Mouse (Mus musculus): Measurements from ENCODE around the gene Fam228b.
"Not testable (repeated sequence)": the region's sequence is repeated elsewhere in the genome, so short reads cannot be mapped to it uniquely, and the experiment has no call there.

Gene Fam228b

DNA sequence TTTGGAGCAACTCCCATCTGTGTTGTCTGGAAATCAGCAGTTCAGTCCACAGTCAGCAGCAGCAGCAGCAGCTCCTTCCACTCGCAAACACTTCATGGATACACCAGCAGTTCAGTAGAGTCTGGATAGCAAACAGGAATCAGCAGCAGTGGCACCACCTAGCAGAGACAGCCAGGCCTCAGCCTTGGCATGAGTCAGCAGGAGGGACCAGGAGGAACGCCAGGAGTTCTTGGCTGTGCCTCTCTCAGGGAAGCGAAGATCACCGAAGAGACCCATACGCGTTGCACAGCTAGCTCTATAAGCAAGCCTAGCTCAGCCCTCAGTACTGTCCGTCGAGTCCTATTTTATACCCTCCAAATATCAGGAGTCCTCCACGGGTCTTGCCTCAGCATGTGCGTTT is 24.6 kb downstream of the Fam228b start:
- no peak for DNase-seq (ENCODE audit: extremely low read depth, insufficient read length, low spot score)

DNA sequence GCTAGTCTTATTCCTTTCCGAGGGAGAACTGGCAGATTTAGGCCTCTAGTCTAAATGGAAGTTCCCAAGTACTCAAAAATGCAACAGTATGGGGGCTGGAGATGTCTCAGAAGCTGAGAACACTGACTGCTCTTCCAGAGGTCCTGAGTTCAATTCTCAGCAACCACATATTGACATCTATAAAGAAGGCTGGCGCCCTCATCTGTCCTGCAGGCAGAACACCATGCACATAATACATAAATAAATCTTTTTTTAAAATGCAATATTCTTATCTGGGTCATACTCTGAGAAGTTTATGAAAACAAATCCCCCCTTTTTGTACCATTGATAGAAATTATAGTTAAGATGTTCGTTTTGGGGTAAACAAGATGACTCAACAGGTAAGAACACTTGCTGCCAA is 26.9 kb downstream of the Fam228b start:
- DNase-seq (ENCODE audit: extremely low read depth, insufficient read length, low spot score), result no peak

DNA sequence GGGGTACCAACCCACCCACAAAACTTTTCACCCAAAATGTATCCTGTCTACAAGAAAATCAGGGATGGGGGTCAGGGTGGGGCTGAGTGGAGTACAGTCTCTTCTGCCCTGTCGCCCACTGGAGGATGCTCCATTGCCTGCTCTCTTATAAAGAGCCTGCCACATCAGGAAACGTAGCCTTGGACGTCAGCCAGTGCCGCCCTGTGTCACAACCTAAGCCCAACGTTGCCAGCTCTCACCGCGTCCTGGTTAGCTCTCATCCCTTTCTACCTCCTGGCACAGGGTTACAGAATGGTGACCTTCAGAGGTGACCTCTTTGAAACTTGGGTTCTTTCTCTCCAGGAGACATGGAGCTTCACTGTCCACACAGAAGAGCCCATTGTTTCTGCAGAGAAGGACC is 28.2 kb downstream of the Fam228b start:
- DNase-seq (ENCODE audit: extremely low read depth, insufficient read length, low spot score), result no peak

GRCm38 (mm10) chr12:4738031-4738576 is 31.0 kb downstream of the Fam228b start, which contains the start of gene Fam228a:
Fam228a (minus strand) TSS chr12:4738430.
- no peak for DNase-seq (ENCODE audit: extremely low read depth, insufficient read length, low spot score)

- no peak for DNase-seq (ENCODE audit: extremely low read depth, insufficient read length, low spot score)
These were observed 36.7 kb downstream of the Fam228b start for GRCm38 (mm10) chr12:4732332-4732731.

GRCm38 (mm10) chr12:4731629-4732028 is 37.4 kb downstream of the Fam228b start:
- DNase-seq (ENCODE audit: extremely low read depth, insufficient read length, low spot score), result no peak

GRCm38 (mm10) chr12:4729165-4729564 is 39.9 kb downstream of the Fam228b start:
- no peak for DNase-seq (ENCODE audit: extremely low read depth, insufficient read length, low spot score)

DNA sequence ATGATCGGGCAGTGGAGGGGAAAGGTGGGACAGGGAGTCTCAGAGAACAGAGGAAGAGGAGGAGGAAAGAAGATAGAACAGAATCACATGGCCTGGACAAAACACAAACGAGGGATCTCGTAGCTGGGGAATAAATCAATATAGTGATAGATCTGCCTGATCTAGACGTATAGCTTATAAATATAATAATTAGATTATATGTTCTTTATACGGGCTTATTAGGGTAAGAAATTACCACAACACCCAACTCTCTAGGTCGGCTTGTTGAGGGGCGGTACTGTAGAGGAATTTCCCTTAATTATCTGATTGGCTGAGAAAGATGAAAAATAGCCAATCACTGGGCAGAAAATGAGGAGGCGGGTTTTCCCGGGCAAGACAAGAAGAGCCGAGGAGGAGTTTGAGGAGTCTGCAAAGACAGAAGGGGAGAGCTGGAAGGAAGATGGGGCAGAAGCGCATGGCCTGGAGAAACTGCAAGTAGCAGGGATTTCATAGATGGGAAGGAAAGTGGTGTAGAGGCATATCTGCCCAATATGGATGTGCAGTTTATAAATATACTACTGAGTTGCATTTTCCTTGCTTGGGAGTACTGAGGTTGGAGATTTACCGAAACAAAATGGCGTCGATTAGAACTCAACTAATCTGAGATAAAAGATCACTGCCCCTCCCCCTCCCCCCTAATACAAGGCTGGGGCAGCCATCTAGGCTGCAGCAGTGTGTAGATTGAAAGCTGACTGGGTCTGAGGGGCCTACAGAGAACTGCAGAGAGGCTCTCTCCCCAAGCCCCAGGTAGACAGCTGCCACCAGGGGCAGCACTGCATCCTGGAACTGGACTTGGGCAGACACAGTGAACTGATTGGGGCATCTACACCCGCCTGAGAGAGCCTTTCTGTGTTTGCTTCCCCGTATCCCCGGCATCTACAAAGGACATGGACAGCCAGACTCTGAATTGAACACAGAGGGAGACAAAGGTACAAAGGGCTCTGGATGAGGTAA is 49.0 kb downstream of the Fam228b start:
- DNase-seq (ENCODE audit: extremely low read depth, insufficient read length, low spot score), result no peak

DNA sequence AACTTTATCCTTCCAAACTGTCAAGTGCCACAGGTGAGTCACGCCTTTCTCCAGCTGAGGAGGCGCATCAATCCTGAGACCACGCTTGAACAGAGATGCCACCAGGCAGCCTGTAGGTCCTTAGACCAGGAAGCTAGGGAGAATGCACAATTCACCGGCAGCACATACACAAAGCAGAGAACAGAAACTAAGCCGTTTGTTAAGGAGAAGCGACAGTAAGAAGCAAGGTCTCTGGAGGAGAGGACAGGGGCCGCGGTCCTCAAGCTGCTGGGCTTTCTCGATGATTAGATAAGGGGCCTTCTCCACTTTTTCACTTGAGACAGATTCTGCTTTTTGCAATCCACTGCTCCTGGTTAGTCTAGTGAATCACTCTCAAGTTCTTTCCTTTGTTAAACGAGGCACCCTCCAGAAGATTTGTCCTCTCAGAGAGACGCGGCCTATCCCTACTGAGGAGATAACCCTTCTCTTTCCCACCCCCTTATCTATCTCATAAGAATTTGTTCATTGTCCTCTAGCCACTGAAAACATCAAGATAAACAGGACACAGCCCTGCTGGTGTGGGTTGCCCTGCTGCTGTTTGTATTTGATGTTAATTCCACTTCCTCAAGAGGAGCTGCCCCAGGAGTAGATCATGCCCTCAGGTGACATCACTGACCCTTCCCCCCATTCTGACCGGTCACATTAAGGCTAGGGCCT is 49.9 kb downstream of the Fam228b start:
- no peak for DNase-seq (ENCODE audit: extremely low read depth, insufficient read length, low spot score)

- no peak for DNase-seq (ENCODE audit: extremely low read depth, insufficient read length, low spot score)
These were observed 51.6 kb downstream of the Fam228b start for GRCm38 (mm10) chr12:4717417-4717816.

- DNase-seq (ENCODE audit: extremely low read depth, insufficient read length, low spot score), result no peak
These were observed 53.5 kb downstream of the Fam228b start for GRCm38 (mm10) chr12:4715606-4716005.

DNA sequence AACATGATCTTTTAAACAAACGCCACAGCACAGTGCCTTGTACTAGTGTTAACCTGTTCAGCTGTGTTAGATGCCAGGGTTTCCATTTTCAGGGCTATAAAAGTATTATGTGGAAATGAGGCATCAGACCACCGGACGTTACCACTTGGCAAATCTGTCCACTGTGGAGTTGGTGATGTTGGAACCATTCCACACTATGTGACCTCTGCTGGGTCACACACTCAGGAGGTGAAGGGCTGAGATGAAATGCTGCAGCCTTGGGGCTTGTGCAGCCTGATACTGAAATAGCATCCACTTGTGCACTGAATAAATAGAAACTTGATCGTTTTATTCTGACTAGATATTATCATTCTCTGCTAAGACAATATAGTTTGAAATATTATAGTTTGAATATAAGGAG is 55.7 kb downstream of the Fam228b start:
- no peak for DNase-seq (ENCODE audit: extremely low read depth, insufficient read length, low spot score)

- no peak for DNase-seq (ENCODE audit: extremely low read depth, insufficient read length, low spot score)
These were observed 59.1 kb downstream of the Fam228b start for GRCm38 (mm10) chr12:4709926-4710325.

DNA sequence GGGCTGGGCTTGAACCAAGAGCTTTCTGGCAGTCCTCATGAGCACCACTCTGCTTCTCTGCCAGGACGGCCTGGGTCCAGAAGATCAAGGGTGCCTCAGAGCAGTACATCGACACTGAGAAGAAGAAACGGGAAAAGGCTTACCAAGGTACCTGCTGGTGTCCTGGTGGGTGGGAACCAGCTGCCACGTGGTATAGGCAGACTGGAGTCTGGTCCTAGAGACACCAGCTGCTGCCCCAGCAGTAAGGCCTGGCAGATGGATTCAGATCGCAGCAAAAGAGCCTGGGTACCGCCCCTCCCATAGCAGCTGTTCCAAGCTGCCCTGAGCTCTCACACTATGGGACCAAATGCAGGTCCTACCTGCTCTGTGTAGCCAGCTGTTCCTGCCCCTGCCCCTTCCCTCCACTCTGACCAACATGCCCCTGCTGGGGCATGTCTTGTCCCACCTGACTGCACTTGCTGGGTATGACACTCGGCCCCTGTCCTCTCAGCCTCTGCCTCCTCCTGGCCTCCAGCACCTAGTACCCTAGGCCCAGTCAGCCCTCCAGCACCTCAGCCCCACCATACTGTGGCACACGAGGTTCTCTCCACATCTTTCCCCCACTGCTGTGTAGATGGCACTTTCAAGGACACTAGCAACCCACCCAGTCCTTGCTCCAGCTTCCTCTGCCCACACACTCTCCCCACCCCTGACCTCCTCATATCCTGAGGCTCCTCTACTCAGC is 60.0 kb downstream of the Fam228b start:
- DNase-seq (ENCODE audit: extremely low read depth, insufficient read length, low spot score), result no peak

GRCm38 (mm10) chr12:4708296-4708695 is 60.8 kb downstream of the Fam228b start:
- DNase-seq (ENCODE audit: extremely low read depth, insufficient read length, low spot score), result no peak

DNA sequence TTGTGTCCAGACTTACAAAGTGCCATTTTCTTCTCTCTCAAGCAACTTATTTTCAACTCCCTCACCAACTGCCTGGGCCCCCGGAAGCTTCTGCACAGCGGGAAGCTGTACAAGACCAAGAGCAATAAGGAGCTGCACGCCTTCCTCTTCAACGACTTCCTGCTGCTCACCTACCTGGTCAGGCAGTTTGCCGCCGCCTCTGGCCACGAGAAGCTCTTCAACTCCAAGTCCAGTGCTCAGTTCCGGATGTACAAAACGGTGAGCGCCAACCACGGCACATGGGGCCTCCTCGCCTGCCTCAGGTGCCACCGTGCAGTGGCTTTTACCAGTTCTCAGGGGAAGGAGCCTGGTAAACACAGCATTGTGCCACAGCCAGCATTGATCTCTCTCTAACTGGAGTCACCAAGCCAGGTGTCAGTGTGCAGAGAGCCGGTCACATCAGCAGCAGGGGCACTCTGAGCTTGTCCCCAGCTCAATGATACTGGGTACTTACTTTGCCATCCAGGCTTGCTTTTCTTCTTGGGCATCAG is 61.5 kb downstream of the Fam228b start:
- no peak for DNase-seq (ENCODE audit: extremely low read depth, insufficient read length, low spot score)

DNA sequence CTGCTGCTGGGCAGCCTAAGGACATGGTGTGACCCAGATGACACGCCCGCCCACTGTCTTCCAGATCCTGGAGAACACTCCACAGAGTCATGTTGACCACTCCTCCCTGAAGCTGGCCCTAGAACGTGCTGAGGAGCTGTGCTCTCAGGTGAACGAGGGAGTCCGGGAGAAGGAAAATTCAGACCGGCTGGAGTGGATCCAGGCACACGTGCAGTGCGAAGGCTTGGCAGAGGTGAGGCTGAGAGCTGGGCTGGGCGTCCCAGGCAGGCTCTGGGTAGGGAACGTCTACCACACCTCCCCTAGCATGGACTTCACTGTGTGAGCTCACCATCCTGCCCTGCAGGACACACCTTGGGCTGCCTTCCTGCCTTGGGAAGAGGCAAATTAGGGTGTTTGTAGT is 62.2 kb downstream of the Fam228b start:
- no peak for DNase-seq (ENCODE audit: extremely low read depth, insufficient read length, low spot score)

DNA sequence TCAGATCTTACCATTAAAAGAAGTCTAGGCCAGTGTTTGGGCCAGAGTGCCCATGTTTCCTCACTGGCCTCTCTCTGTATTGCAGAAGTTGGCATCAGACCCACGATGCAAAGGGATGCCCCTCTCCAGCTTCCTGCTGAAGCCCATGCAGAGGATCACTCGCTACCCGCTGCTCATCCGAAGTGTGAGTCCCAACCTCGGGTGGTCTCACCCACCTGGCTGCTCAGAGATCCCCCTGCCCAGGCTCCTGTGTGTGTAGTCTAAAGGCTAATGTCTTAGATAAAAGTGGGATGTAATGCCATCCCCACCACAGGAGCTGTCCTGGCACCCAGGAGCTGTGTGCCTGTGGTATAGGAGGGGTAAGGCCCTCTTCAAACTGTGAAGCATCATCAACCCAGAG is 62.9 kb downstream of the Fam228b start:
- DNase-seq (ENCODE audit: extremely low read depth, insufficient read length, low spot score), result no peak

DNA sequence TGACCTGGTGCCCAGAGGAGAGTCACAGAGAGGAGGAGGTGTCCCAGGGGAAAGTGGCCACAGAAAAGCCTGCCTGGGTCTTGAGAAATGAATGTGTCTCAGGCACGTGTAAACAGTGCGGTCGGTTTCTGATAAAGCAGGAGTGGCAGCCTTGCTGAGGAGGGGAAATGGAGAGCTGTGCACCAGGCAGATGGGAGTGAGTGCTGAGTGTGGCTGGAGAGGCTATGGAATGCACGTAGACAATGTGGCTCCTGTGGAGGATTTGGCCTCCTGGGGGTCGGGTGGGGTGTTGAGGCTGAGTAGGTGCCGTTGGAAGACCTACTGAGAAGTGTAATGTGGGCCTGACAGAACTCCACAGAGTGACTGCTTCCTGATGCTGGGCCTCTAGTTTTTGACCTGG is 63.4 kb downstream of the Fam228b start:
- not testable (repeated sequence) for DNase-seq (ENCODE audit: extremely low read depth, insufficient read length, low spot score)

DNA sequence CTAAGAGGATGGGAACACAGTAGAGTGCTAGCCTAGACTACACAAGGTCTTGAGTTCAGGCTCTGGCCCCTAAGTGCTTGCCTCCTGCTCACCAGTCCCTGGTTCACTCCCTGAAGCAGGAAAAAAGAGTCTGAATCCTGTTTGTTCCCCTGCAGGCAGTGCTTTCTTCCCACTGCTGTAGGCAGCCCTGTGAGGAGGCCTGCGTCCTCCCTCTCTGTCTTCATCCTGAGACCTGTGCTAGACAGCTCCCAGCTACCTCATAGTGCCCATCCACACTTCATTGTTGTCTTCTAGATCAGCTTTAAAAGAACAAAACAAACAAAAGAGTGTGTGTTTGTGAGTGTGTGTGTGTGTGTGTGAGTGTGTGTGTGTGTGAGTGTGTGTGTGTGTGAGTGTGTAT is 74.5 kb downstream of the Fam228b start:
- DNase-seq (ENCODE audit: extremely low read depth, insufficient read length, low spot score), result no peak

DNA sequence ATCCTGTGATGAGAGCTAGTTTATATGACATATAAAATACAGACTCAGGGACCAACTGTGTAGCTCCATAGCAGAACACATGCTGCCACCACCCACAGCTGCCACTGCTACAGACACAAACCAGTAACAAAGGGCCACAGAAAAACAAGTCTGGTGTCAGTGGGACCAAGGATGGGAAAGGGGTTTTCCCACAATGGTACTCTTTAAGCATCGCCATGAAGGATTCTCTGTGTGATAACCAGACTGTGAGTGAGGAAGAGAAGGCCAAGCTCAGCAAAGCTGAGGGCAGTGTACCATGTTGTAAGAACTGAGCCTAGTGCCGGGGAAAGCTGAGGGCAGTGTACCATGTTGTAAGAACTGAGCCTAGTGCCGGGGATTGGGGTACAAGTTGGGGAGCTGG is 77.9 kb downstream of the Fam228b start:
- DNase-seq (ENCODE audit: extremely low read depth, insufficient read length, low spot score), result no peak
